Mouse (Mus musculus) liver, postnatal 0 days (tissue): ENCODE measurements at regions not wholly inside any gene's neighbourhood (a gene's known extent, or its start where the extent isn't known, plus 50 kb on each side); places are given as distances from the start of the nearest gene placed in this dataset.

Experiments used
- CTCF ChIP-seq: sonication (generic); IDR thresholded peaks from 2 replicates; pipeline ENCODE4 v1.5.1; 2016; ENCODE audit warnings: antibody characterized with exemption, low read depth
- EP300 ChIP-seq: IDR thresholded peaks from 2 replicates; pipeline ENCODE4 v1.6.1; 2016; ENCODE audit warnings: antibody characterized with exemption, low read depth, mild to moderate bottlenecking

GRCm38 (mm10) chr15:13593823-13594222, 420.3 kb upstream of the Cdh6 start:
- no peak for TF ChIP-seq CTCF
- TF ChIP-seq EP300, result no peak
